Mouse (Mus musculus) embryo, embryonic 10.5 days (tissue): ENCODE data around the gene Tmem9.

Experiments
- DNase-seq: peaks from one replicate; pipeline ENCODE4 v3.0.0-alpha.2; 2015; ENCODE audit warnings: low spot score

Gene Tmem9

DNA sequence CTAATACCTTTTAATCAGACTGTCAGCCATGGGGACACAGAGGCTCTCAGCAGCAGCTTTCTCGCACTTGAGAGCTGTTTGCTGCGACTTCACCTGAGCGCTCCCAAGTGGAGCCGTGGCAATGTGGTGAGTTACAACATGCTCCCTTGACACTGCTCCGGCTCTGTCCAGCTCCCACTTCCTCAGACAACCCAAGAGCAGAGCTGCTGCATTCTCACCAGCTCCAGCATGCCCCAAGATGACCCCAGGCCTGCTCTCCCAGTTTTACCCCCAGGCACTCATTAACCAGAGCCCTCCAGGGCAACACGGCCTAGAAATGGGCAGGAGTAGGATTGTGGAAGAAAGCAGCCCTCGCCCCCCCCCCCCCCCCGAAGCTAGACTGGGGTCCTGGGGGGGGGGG lies 23.7 kb downstream of the Tmem9 start:
- no peak for DNase-seq

- DNase-seq = no peak
Measured at GRCm38 (mm10) chr1:136032961-136033360, 25.0 kb downstream of the Tmem9 start.

DNA sequence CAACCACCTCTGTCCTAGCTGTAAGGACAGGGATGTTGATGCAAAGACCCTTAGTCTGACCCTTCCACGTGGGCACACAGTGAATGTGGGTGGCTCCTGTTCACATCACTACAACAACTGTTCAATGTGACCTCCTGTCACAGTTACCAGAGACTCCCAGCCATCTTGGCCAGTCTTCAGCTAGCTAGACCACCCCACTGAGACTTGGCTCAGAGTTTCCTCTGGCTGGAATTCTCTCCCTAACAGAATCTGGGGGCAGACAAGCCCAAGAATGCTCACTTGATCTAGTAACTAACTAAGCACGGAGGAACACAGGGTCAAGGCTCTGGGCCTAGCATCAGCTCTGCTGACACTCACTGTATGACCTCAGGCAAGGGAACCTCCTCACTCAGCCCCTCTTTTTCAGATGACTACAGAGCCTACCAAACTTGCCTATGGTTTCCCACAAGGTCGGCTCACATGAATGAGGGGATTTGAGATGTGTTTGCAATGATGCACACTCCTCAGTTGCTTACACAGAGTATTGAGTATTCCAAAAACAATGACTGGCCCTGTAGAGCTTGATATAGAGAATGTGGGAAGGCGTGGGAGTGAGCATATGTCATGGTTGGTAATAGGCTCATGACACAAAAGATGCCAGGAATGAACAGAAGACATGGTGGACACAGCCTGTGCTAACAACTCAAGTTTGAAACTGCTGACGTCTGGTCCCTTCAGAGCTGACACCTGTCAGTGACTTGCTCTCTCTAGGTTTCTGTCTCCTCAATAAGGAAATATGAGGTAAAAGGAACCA lies 31.0 kb downstream of the Tmem9 start:
- DNase-seq = no peak

- no peak for DNase-seq
Measured at GRCm38 (mm10) chr1:136040452-136040851, 32.5 kb downstream of the Tmem9 start.

DNA sequence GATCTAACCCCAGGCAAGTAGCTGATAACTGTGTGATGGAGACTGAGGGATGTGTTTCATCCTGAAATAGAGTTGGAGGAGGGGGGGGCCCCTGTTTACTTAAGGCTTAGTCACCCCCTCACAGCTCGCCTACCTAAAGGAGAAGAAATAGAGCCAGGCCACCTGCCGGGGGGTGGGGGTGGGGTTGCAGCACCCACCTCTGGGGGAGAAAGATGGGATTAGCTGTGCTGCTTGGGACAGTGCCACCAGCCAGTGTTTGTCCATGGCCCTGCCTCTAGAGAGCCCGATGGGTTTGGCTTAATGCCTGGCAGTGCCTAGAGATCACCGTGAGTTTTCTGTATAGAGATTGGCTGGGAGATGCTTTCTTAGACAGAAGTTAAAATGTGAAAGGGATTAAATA lies 32.9 kb downstream of the Tmem9 start:
- DNase-seq = no peak

- peak; percentile 80 for DNase-seq
Measured at GRCm38 (mm10) chr1:136045774-136046173, 37.8 kb downstream of the Tmem9 start.

- DNase-seq = peak; percentile 63
Measured at GRCm38 (mm10) chr1:136047432-136047831, 39.5 kb downstream of the Tmem9 start.

GRCm38 (mm10) chr1:136047894-136048293 lies 39.9 kb downstream of the Tmem9 start:
- no peak for DNase-seq

GRCm38 (mm10) chr1:136050312-136051012 lies 42.5 kb downstream of the Tmem9 start, which contains the start of gene Ascl5:
Gene Ascl5, plus strand, starts transcription at chr1:136050804.
- no peak for DNase-seq

DNA sequence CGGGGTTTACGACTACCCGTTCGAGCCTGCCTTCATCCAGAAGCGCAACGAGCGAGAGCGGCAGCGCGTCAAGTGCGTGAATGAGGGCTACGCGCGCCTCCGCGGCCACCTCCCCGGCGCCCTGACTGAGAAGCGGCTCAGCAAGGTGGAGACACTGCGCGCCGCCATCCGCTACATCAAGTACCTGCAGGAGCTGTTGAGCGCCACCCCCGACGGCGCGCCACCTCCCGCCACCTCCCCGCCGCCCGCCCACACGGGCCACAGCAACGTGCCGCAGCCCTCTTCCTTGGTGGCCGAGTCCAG lies 43.0 kb downstream of the Tmem9 start:
- no peak for DNase-seq

GRCm38 (mm10) chr1:136051465-136051864 lies 43.5 kb downstream of the Tmem9 start:
- peak; percentile 94 for DNase-seq

- DNase-seq = no peak
Measured at GRCm38 (mm10) chr1:136052547-136052946, 44.6 kb downstream of the Tmem9 start, which contains the start of gene Cacna1s. Gene Cacna1s, plus strand, starts transcription at chr1:136052750.

- DNase-seq = no peak
Measured at GRCm38 (mm10) chr1:136055771-136056170, 47.8 kb downstream of the Tmem9 start.

- DNase-seq = no peak
Measured at GRCm38 (mm10) chr1:136058594-136058993, 50.6 kb downstream of the Tmem9 start.

DNA sequence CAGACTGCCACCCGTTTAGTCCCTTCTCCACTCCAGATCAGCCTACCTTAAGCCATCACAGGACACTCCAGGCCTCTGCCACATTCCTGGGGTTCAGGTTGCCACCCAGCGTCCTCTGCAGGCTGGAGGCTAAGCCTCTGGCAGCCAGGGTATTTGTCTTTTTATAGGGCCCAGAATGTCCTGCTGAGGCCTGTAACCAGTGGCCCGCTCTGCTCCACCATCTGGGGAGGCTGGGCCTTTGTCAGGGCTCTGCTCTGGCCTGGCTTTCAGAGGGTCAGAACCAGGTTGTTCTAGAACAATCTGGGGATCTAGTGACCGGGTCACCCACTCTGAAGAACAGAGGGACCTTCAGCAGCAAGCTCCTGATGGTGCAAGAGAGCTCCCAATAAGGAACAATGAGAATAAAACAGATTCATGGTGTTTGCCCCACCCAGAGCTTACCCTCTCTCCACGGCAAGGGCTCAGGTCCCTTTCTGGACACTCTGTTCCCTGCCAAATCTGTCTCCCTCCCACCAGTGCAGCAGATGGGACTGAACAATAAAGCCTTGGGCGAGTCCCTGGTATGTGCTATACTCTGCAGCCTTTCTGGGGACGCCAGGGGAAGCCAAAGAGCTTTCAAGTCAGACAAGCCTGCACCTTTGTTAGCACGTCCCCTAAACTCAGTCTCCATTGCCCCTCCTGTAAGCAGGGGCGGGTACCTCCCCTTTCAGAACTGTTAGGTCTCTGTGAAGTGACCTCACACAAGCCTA lies 53.3 kb downstream of the Tmem9 start:
- no peak for DNase-seq

DNA sequence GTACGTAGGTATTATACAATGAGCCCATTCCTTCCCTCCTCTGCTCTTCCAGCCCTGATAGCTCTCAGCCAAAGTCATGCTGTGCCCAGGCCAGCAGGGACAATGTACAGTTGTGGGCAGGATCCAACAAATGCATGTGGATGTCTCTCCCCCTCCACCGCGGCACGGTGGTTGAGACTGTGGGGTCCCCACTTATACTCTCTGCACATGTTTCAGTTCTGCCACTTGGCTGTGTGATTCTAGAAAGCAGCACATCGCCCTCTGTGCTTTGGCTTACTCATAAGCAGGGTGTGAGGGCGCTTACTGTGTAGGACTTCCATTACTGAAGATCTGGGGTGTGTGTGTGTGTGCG lies 53.8 kb downstream of the Tmem9 start:
- DNase-seq = no peak

DNA sequence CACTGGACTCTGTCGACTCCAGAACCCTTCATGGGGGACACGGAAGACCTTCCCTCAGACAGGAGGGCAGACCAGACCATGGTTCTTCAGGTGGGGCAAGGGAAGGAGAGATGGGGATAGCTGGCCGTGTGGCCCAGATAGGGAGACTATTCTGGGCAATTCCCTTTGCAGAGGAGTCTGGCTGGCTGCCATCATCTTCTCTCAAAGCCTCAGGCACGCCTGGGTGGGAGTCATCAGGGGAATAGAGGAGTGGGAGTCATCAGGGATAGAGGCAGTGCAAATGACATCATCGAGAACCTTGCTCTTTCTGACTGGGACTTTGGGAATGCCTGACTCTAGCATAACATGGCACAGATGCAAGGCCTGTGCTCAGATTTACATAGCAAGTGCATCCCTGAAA lies 56.0 kb downstream of the Tmem9 start:
- no peak for DNase-seq

DNA sequence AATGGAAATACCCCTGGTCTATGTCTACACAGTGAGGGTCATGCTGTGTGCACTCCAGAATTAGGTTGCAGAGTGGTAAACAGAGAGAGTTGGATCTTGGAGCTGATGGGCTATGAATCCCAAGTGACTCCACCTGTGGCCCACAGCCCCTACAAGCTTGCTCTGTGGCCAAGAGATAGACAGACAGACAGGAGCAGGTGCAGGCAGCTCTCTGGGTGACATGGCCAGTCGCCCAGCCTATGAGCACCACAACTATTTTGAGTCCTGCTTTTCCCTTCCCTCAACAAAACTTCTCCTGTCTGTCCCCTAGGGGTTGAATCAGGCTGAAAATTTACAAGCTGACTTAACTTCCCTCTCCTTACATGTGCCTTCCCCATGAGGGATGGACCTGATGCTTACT lies 58.7 kb downstream of the Tmem9 start:
- no peak for DNase-seq

DNA sequence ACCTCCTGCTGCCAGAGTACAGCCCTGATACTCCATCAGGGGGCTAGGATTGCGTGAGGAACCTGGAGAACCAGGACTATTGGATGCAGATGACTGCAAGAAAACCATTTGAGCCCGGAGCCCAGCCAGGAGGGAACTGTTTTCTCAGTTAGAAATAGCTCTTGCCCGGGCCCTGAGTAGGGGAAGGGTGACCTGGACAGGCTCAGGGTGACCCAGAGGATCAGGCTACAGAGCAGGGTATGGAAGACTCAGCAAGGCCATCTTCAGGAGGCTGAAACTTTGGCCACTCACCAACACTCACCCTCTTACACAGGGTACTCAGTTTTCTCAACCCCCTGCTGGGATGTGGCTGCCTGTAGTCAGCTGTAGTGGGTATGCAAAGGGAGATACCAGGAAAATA lies 59.6 kb downstream of the Tmem9 start:
- no peak for DNase-seq

GRCm38 (mm10) chr1:136076086-136076485 lies 68.1 kb downstream of the Tmem9 start:
- peak; percentile 65 for DNase-seq

- no peak for DNase-seq
Measured at GRCm38 (mm10) chr1:136077656-136078055, 69.7 kb downstream of the Tmem9 start.

GRCm38 (mm10) chr1:136081161-136081560 lies 73.2 kb downstream of the Tmem9 start:
- no peak for DNase-seq
